Mouse (Mus musculus) limb, embryonic 15.5 days (tissue): ENCODE results near the gene Fmod. TPM values are rescaled to one million over a fixed set of nuclear protein-coding genes. Genes with fewer than 3 reads are reported as not detected.
A peak's percentile ranks its signal among the peaks of the same experiment; 100 is the strongest.

ENCODE experiments used
- ATAC-seq: fragments of 200-750 bp; cut with Nextera tagmentation; 2 replicates; pipeline ENCODE4 v1.8.0; 2017; ENCODE audit warnings: low read depth, moderate TSS enrichment; ENCODE audit not compliant: insufficient number of reproducible peaks, low FRiP score, low TSS enrichment
- H3K27ac ChIP-seq: fragments of 300-500 bp; sonication (generic); 2 replicates; pipeline ENCODE4 v1.5.1; 2015; ENCODE audit warnings: moderate library complexity, mild to moderate bottlenecking, inconsistent platforms
- H3K27me3 ChIP-seq: fragments of 300-500 bp; sonication (generic); 2 replicates; pipeline ENCODE4 v1.6.1; 2015; ENCODE audit warnings: inconsistent platforms
- H3K36me3 ChIP-seq: fragments of 300-500 bp; sonication (generic); 2 replicates; pipeline ENCODE4 v1.6.1; 2015; ENCODE audit warnings: inconsistent platforms
- H3K4me1 ChIP-seq: fragments of 300-500 bp; sonication (generic); 2 replicates; pipeline ENCODE4 v1.6.1; 2015; ENCODE audit warnings: inconsistent platforms
- H3K4me2 ChIP-seq: fragments of 300-500 bp; sonication (generic); 2 replicates; pipeline ENCODE4 v1.6.1; 2015; ENCODE audit warnings: mild to moderate bottlenecking, inconsistent platforms
- H3K4me3 ChIP-seq: fragments of 300-500 bp; sonication (generic); 2 replicates; pipeline ENCODE4 v1.5.1; 2015; ENCODE audit warnings: mild to moderate bottlenecking, inconsistent platforms
- H3K9ac ChIP-seq: fragments of 300-500 bp; sonication (generic); 2 replicates; pipeline ENCODE4 v1.6.1; 2015; ENCODE audit warnings: inconsistent platforms
- H3K9me3 ChIP-seq: fragments of 300-500 bp; sonication (generic); 2 replicates; pipeline ENCODE4 v1.6.1; 2016; ENCODE audit warnings: inconsistent platforms
- WGBS: fragments of 180-500 bp; shearing (Covaris S2); methylation state at CpG from one replicate; pipeline ENCODE4 v1.1.7; 2015; 5-methylcytosine and 5-hydroxymethylcytosine counted together
- polyA plus RNA-seq: library from polyadenylated mRNA; unstranded; fragments of >200 nt; fragmentation: Nextera tagmentation; extraction: Ambion mirVana; gene quantifications from 2 replicates; pipeline ENCODE4 v1.2.1, GENCODE M21; 2015

Fmod gene
- polyA plus RNA-seq, 1 experiment from 2014 or later, result 147 TPM

DNA sequence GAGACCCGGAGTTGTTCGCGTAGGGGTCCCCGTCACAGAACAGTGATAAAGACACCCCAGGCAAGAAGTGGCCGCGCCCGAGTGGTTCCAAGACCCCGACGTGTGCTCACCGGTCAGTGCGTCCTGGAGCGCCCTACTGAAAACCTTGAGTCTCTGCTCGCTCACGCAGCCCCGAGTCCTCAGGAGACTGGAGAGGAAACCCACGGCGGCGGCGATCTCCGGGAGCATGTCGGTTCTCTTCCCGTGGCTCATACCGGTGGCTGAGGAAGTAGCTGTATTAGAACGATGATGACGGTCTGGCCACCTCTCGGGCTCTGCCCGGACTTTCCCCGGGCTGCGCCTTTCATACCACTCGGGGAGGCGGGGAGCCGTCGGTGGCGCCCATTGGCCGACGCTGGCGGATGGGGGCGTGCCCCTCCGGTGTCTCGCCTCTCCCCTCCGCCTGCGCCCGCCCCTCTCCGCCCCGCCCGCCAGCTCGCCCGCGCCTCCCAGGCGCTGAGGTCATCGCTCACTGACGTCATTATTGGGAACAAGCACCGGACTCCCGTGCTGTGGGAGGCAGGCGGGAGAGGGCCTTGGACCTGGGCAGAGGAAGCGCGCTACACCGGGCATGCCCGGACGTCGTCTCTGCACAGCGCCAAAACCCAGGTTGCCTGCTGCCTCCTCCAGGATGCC is 41.9 kb downstream of the Fmod start, which contains the start of gene Btg2:
Gene Btg2, minus strand, starts transcription at position 319 of the 675 bp plus-strand sequence.
- ATAC-seq, result peak; percentile 95
- peak within 1 kb of the TSS; percentile 72 for H3K4me2 ChIP-seq
- peaks cover 63% of the 10 kb centered on the region for H3K4me1 ChIP-seq
- peak within 1 kb of the TSS; percentile 76 for H3K9ac ChIP-seq
- H3K36me3 ChIP-seq, result peaks cover 9% of the 10 kb centered on the region
- WGBS, result under 1% methylated on average over 52 of the region's 62 CpGs
- H3K27ac ChIP-seq, result peak within 1 kb of the TSS; percentile 70
- H3K9me3 ChIP-seq, result no peaks in the 10 kb centered on the region
- H3K27me3 ChIP-seq, result no peaks in the 10 kb centered on the region
- H3K4me3 ChIP-seq, result peak within 1 kb of the TSS; percentile 72

DNA sequence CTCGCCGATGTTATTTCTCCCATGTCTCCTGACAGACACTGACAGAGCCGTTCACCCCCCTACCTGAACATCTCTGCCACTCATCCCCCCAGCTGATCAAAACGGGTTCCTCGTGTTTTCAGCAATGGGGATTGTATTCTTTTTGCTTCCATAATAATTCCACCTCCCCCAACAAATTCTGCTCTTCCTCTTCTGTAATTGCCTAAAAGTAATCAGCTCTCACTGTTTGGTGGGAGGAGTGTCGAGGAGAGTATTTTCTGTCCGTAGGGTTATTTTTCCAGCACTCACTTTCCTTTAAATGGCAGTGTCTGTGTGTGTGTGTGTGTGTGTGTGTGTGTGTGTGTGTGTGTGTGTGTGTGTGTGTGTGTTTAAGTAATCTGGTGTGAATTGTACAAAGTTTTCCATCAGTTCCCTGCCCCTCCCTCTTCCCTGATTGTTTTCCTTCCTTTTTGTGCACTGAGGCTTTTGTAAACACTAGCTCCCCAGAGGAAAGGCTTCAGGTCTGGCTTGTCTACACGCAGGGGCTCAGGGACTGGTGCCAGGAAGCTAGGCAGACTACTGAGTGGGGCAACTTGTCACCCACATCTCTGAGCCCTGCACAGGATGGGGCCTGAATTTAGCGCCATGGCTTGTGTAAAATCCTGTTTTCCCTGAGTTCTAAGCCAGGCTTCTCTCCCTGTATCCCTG is 42.6 kb downstream of the Fmod start:
- H3K4me2 ChIP-seq, result peak overlapping the region; percentile 72
- H3K9me3 ChIP-seq, result no peaks in the 10 kb centered on the region
- H3K27ac ChIP-seq, result peak overlapping the region; percentile 70
- 10% methylated on average over 9 of the region's 9 CpGs for WGBS
- peaks cover 61% of the 10 kb centered on the region for H3K4me1 ChIP-seq
- peaks cover 8% of the 10 kb centered on the region for H3K36me3 ChIP-seq
- H3K4me3 ChIP-seq, result peak overlapping the region; percentile 72
- peak overlapping the region; percentile 76 for H3K9ac ChIP-seq
- ATAC-seq, result no peak
- H3K27me3 ChIP-seq, result no peaks in the 10 kb centered on the region

DNA sequence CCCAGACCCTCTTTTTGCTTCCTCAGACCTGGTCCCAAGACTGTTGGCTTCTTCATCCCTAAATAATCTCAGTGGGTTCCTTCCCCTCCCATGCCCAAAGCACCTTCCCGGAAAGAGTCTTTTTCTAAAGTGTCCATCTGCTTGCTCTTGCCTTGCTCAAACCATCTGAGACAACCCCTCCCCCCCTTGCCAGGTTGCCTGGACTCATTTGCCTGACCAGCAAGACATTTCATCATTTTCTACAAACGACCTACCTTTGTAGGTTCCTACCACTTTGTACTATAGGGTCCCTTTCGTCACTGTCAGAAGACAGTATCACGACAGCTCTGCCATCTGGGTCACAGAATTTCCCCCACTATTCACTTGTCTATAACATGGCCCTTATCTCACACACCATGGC is 43.4 kb downstream of the Fmod start:
- WGBS, result 77% methylated on average over 4 of the region's 4 CpGs
- 0 out of 2 replicates have a peak overlapping the region, but pooled peaks have one; percentile 1 for H3K27ac ChIP-seq
- no peak overlapping the region for H3K4me3 ChIP-seq
- no peak overlapping the region for H3K9ac ChIP-seq
- H3K36me3 ChIP-seq, result 0 out of 2 replicates have a peak, but pooled peaks cover 3% of the 10 kb centered on the region
- H3K4me2 ChIP-seq, result no peak overlapping the region
- H3K9me3 ChIP-seq, result no peaks in the 10 kb centered on the region
- no peaks in the 10 kb centered on the region for H3K27me3 ChIP-seq
- H3K4me1 ChIP-seq, result peaks cover 63% of the 10 kb centered on the region
- ATAC-seq, result no peak

DNA sequence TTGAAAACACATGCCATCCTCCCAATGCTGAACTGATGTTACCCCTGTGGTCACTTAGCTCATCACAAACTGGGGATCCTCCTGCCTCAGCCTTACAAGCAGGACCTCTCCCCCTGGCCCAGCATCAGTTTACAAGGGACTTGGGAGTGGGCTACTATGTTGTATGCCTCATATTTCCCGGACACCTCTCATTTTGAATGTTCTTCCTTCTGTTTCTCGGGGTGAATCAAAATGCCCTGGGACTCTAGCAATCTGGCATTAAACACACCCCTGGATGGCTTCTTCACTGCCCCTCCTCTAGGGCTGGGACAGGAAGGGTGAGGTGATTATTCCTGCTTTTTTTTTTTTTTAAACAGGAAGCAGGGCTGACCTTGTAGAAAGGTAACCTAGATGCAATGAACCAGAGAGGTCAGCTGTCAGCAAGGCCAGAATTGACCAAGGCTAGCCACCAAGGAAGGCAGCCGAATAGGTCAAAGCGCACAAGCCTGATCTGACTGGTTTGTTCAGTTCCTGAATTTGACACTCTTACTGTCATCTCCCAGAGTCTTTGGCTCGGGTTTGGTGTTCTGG is 43.9 kb downstream of the Fmod start:
- H3K9ac ChIP-seq, result no peak overlapping the region

DNA sequence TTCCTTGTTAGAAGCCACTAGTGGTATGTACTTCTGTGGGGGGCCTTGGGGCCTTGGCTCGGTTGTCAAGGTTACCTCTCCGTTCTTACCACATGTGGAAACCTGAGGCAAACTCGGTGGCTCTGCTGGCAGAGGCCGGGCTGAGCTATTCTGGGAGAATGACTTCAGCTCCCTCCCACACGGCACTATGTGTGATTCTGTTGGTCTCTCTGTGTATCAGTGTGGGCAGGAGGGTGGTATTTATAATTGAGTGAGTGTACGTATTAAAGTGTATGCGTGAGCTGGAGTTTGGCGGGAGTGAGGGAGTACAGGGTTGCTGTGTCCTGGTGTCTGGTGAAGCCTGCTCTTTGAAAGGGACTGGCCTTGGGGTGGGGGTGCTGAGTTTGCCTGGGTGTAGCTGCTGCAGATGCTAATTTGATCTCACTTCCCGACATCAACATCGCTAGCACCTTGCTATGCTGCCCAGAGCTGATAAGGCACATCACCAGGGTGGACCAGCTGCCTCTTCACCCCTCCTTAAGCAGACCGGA is 46.0 kb downstream of the Fmod start:
- no peak overlapping the region for H3K4me2 ChIP-seq
- no peak for ATAC-seq
- H3K4me3 ChIP-seq, result no peak overlapping the region
- no peaks in the 10 kb centered on the region for H3K27me3 ChIP-seq
- WGBS, result 39% methylated on average over 11 of the region's 11 CpGs
- H3K4me1 ChIP-seq, result peaks cover 55% of the 10 kb centered on the region
- no peak overlapping the region for H3K9ac ChIP-seq
- no peak overlapping the region; the same call in 1 of the 2 replicates for H3K27ac ChIP-seq
- H3K9me3 ChIP-seq, result no peaks in the 10 kb centered on the region
- no peaks in the 10 kb centered on the region for H3K36me3 ChIP-seq

More for the DNA sequence above, 43.9 kb downstream of the Fmod start:
- no peak overlapping the region for H3K27ac ChIP-seq
- H3K36me3 ChIP-seq, result 0 out of 2 replicates have a peak, but pooled peaks cover 3% of the 10 kb centered on the region
- WGBS, result 77% methylated on average over 5 of the region's 5 CpGs
- no peak overlapping the region for H3K4me2 ChIP-seq
- peaks cover 63% of the 10 kb centered on the region for H3K4me1 ChIP-seq
- no peaks in the 10 kb centered on the region for H3K27me3 ChIP-seq
- no peak for ATAC-seq
- H3K9me3 ChIP-seq, result no peaks in the 10 kb centered on the region
- no peak overlapping the region for H3K4me3 ChIP-seq

DNA sequence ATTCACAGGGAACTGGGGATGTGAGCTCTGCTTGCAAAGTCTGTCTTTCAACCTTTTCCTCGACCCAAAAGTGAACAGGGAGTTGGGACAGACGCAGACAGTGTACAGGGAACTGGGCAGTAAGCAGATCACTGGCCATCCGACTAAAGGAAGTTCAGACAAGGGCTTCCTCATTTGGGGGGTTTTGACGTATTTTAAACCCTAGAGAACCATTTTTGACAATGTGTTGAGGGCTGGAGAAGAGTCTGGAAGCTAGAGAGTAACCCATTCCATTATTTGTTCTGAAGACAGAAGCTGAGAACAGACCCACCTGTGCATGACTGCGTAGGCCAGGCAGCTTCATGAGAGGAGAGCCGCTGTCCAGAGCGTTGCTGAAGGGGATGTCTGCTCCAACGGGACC is 46.6 kb downstream of the Fmod start:
- H3K27me3 ChIP-seq, result no peaks in the 10 kb centered on the region
- no peak for ATAC-seq
- no peak overlapping the region for H3K4me3 ChIP-seq
- no peak overlapping the region for H3K4me2 ChIP-seq
- no peak overlapping the region for H3K27ac ChIP-seq
- no peak overlapping the region for H3K9ac ChIP-seq
- no peaks in the 10 kb centered on the region for H3K9me3 ChIP-seq
- no peaks in the 10 kb centered on the region for H3K36me3 ChIP-seq
- H3K4me1 ChIP-seq, result peaks cover 52% of the 10 kb centered on the region
- 76% methylated on average over 8 of the region's 8 CpGs for WGBS

DNA sequence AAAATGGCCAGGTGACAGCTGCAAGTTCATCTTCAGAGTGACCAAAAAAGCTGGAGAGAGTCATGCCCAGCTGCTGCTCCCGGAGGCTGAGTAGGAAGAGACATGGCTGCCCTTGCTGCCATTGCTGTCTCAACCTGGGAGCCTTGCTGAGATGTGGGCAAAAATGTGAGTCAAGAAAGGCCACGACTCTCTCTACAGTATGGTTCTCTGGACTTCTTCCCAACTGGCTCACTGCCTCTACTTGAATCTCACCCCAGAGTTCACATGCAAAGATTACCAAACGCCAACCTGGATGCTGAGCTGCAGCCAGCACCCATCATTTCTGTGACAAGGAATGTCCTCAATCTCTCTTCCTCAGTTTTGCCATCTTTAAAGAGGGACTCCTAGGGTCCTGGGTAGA is 47.1 kb downstream of the Fmod start:
- WGBS, result 67% methylated on average over 3 of the region's 3 CpGs
- ATAC-seq, result no peak
- Histone ChIP-seq H3K4me3 (no peak overlapping the region), H3K9me3 (no peaks in the 10 kb centered on the region), H3K27ac (no peak overlapping the region), H3K27me3 (no peaks in the 10 kb centered on the region), H3K9ac (no peak overlapping the region), H3K36me3 (no peaks in the 10 kb centered on the region), H3K4me1 (peaks cover 52% of the 10 kb centered on the region), H3K4me2 (no peak overlapping the region)

DNA sequence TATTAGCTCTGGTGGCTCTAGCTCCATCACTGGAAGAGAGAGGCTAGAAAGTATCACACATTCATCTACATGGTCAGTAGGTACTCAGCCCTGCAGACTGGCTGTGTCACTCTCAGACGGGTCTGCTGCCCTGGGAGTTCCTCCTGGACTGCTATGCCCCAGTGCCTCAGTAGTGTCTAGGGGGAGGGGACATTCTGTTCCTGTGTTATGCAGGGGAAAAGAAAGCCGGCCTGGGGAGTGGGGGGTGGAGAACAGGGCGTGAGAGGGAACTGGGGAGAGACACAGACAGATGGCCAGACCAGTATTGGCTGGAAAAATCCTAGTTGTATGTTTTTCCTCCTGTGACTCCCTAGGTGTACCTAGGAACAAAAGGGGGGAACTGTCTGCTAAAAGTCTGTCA is 49.0 kb downstream of the Fmod start:
- 38% methylated on average over 3 of the region's 3 CpGs for WGBS
- no peak overlapping the region for H3K4me3 ChIP-seq
- no peak for ATAC-seq
- H3K9me3 ChIP-seq, result no peaks in the 10 kb centered on the region
- no peaks in the 10 kb centered on the region for H3K36me3 ChIP-seq
- H3K9ac ChIP-seq, result no peak overlapping the region
- no peak overlapping the region for H3K27ac ChIP-seq
- peaks cover 44% of the 10 kb centered on the region for H3K4me1 ChIP-seq
- H3K27me3 ChIP-seq, result no peaks in the 10 kb centered on the region
- H3K4me2 ChIP-seq, result no peak overlapping the region

DNA sequence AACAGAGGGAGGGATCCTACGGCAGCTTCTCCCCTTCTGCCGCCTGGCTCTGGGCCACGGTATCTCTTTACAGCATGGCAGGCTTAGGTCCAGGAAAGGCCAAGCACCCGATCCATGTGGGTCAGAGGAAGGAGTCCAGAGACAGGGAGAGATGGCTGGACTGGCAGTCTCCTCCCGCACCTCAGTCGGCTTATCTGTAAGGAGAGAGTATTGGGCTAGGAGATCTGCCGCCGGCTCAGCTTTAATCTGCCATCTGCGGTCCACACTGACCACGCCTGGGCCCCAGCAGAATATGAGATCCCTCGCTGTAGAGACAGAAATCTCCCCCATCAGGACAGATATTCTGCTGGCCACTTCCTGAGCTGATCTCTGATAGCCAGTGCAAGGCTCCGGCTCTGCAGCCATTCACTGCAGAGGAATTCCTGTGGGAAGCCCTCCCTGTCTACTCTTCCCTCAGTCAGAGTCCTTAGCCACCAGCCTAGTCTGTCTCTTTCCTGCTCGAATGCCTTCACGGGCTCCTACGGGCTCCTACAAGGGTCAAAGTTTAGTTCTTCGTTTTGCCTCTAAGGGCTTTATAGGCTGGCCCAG is 49.9 kb downstream of the Fmod start:
- 48% methylated on average over 16 of the region's 16 CpGs for WGBS
- Histone ChIP-seq H3K9me3 (no peaks in the 10 kb centered on the region), H3K4me2 (no peak overlapping the region), H3K36me3 (no peaks in the 10 kb centered on the region), H3K4me3 (no peak overlapping the region), H3K27ac (peak overlapping the region; percentile 4; the same call in 1 of the 2 replicates), H3K4me1 (peaks cover 44% of the 10 kb centered on the region), H3K27me3 (no peaks in the 10 kb centered on the region), H3K9ac (no peak overlapping the region)
- peak; percentile 20; the same call in 1 of the 2 replicates for ATAC-seq

DNA sequence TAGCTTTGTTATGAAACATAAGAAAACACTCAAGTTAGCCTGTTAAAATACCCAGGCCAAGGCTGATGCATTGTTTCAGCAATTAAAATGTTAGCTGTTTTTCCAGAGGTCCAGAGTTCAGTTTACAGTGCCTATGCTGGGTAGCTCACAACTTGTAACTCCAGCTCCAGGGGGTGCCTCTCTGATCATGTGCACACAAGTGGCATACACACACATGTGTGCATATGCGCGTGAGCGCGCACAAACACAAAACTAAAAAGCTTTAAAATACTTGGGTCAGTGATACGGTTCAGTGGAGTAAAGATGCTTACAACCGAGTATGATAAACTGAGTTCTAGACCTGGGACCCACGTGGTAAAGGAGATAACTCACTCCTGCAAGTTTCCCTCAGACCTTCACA is 52.0 kb downstream of the Fmod start:
- no peak overlapping the region for H3K9ac ChIP-seq
- no peaks in the 10 kb centered on the region for H3K27me3 ChIP-seq
- H3K4me3 ChIP-seq, result no peak overlapping the region
- H3K9me3 ChIP-seq, result no peaks in the 10 kb centered on the region
- H3K4me2 ChIP-seq, result no peak overlapping the region
- no peak for ATAC-seq
- 85% methylated on average over 7 of the region's 7 CpGs for WGBS
- no peaks in the 10 kb centered on the region for H3K36me3 ChIP-seq
- H3K4me1 ChIP-seq, result peaks cover 47% of the 10 kb centered on the region
- no peak overlapping the region for H3K27ac ChIP-seq

DNA sequence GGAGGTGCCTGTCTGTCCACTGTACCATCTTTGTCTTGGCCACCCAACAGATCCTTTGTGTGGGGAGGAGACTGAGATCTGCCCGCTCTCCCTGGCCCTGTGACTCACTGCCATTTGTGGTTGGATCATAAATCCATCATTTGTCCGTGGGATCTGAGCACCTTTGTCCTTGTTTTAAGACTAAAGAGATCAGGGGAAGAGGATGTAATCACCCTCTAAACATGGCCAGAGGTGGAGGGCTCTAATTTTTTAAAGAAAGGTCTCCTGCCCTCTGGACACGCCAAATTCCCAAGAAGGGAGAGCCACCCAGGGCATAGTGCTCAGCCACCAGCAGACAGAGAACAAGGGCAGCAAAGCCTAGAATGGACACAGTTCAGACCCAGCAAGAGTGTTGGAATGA is 54.8 kb downstream of the Fmod start:
- H3K4me2 ChIP-seq, result no peak overlapping the region
- H3K27ac ChIP-seq, result peak overlapping the region; percentile 90
- no peaks in the 10 kb centered on the region for H3K9me3 ChIP-seq
- no peak overlapping the region for H3K4me3 ChIP-seq
- peaks cover 47% of the 10 kb centered on the region for H3K4me1 ChIP-seq
- no peak for ATAC-seq
- no peaks in the 10 kb centered on the region for H3K27me3 ChIP-seq
- H3K36me3 ChIP-seq, result no peaks in the 10 kb centered on the region
- WGBS, result 72% methylated on average over 3 of the region's 3 CpGs
- H3K9ac ChIP-seq, result no peak overlapping the region
